Mouse (Mus musculus) large intestine, adult 2 months (tissue): ENCODE measurements around the gene Exoc6. TPM values are rescaled to one million over a fixed set of nuclear protein-coding genes. Genes with fewer than 3 reads are reported as not detected.
"Not testable (repeated sequence)": the region's sequence is repeated elsewhere in the genome, so short reads cannot be mapped to it uniquely, and the experiment has no call there.

ENCODE experiments used
- DNase-seq: peaks from one replicate; pipeline ENCODE4 v3.0.0-alpha.2; 2012; ENCODE audit warnings: low read depth, low spot score
- WGBS: fragments of 180-500 bp; shearing (Covaris S2); methylation state at CpG from one replicate; pipeline ENCODE4 v1.1.7; 2018; 5-methylcytosine and 5-hydroxymethylcytosine counted together
- polyA plus RNA-seq: library from polyadenylated mRNA; depleted of rRNA; stranded (reverse); fragments of >200 nt; gene quantifications from 2 replicates; pipeline ENCODE4 v1.2.3, GENCODE M21; 2012; rRNA removed

Gene Exoc6
- 7.7 and 8.7 TPM in 2 replicates for polyA plus RNA-seq

- peak; percentile 59 for DNase-seq
- under 1% methylated on average over 83 of the region's 89 CpGs for WGBS
Measured at GRCm38 (mm10) chr19:37550101-37551039, at the start of gene Exoc6. Gene Exoc6, plus strand, starts transcription at chr19:37550418.

GRCm38 (mm10) chr19:37502996-37503395, 47.2 kb upstream of the Exoc6 start:
- no peak for DNase-seq
- WGBS: 83% methylated on average over 8 of the region's 8 CpGs

GRCm38 (mm10) chr19:37506066-37506465, 44.2 kb upstream of the Exoc6 start:
- 60% methylated on average over 7 of the region's 7 CpGs for WGBS
- DNase-seq: no peak

- 66% methylated on average over 5 of the region's 5 CpGs for WGBS
Measured at GRCm38 (mm10) chr19:37506614-37507013, 43.6 kb upstream of the Exoc6 start.

GRCm38 (mm10) chr19:37509725-37510124, 40.5 kb upstream of the Exoc6 start:
- WGBS: 10% methylated on average over 11 of the region's 11 CpGs
- peak; percentile 60 for DNase-seq

More at GRCm38 (mm10) chr19:37506614-37507013, 43.6 kb upstream of the Exoc6 start:
- no peak for DNase-seq

GRCm38 (mm10) chr19:37514811-37515292, 35.4 kb upstream of the Exoc6 start:
- no peak for DNase-seq
- WGBS: 22% methylated on average over 7 of the region's 7 CpGs

GRCm38 (mm10) chr19:37517419-37517818, 32.8 kb upstream of the Exoc6 start:
- no peak for DNase-seq
- WGBS: 52% methylated on average over 7 of the region's 7 CpGs

GRCm38 (mm10) chr19:37520740-37521433, 29.3 kb upstream of the Exoc6 start:
- 51% methylated on average over 18 of the region's 18 CpGs for WGBS
- no peak for DNase-seq

- WGBS: 91% methylated on average over 2 of the region's 2 CpGs
Measured at GRCm38 (mm10) chr19:37521434-37521781, 28.8 kb upstream of the Exoc6 start.

GRCm38 (mm10) chr19:37523280-37524062, 26.7 kb upstream of the Exoc6 start:
- WGBS: 47% methylated on average over 15 of the region's 15 CpGs
- DNase-seq: no peak

More at GRCm38 (mm10) chr19:37521434-37521781, 28.8 kb upstream of the Exoc6 start:
- no peak for DNase-seq

- DNase-seq: no peak
- 89% methylated on average over 11 of the region's 11 CpGs for WGBS
Measured at GRCm38 (mm10) chr19:37525925-37526324, 24.3 kb upstream of the Exoc6 start.

- DNase-seq: no peak
- WGBS: 53% methylated on average over 8 of the region's 8 CpGs
Measured at GRCm38 (mm10) chr19:37526768-37527167, 23.4 kb upstream of the Exoc6 start.

- DNase-seq: not testable (repeated sequence)
- 81% methylated on average over 3 of the region's 3 CpGs for WGBS
Measured at GRCm38 (mm10) chr19:37527736-37528135, 22.5 kb upstream of the Exoc6 start.

GRCm38 (mm10) chr19:37528581-37528980, 21.6 kb upstream of the Exoc6 start:
- WGBS: 28% methylated on average over 6 of the region's 6 CpGs
- no peak for DNase-seq

GRCm38 (mm10) chr19:37529296-37529695, 20.9 kb upstream of the Exoc6 start:
- WGBS: 84% methylated on average over 9 of the region's 9 CpGs

GRCm38 (mm10) chr19:37529975-37530515, 20.2 kb upstream of the Exoc6 start:
- 19% methylated on average over 7 of the region's 7 CpGs for WGBS
- DNase-seq: peak; percentile 37

More at GRCm38 (mm10) chr19:37529296-37529695, 20.9 kb upstream of the Exoc6 start:
- DNase-seq: no peak

- 80% methylated on average over 3 of the region's 3 CpGs for WGBS
- DNase-seq: no peak
Measured at GRCm38 (mm10) chr19:37530601-37531000, 19.6 kb upstream of the Exoc6 start.

GRCm38 (mm10) chr19:37531200-37531845, 18.9 kb upstream of the Exoc6 start:
- no peak for DNase-seq
- 63% methylated on average over 7 of the region's 7 CpGs for WGBS

- WGBS: 74% methylated on average over 5 of the region's 5 CpGs
- no peak for DNase-seq
Measured at GRCm38 (mm10) chr19:37533196-37533595, 17.0 kb upstream of the Exoc6 start.
